Mouse (Mus musculus) small intestine, adult 2 months (tissue): ENCODE results near the gene Med20.

Source experiments
- CTCF ChIP-seq: fragments of 200-500 bp; IDR thresholded peaks from 2 replicates; pipeline ENCODE4 v1.5.1; 2012; ENCODE audit warnings: low read depth, mild to moderate bottlenecking, control low read depth, inconsistent platforms, low read length, moderate library complexity, mixed read lengths; ENCODE audit not compliant: insufficient replicate concordance, insufficient read length; ENCODE audit errors: extremely low read depth
- POLR2A ChIP-seq: fragments of 200-500 bp; IDR thresholded peaks from 2 replicates; pipeline ENCODE4 v1.6.1; 2012; ENCODE audit warnings: low read depth, mild to moderate bottlenecking, control low read depth, inconsistent platforms, low read length, moderate library complexity

DNA sequence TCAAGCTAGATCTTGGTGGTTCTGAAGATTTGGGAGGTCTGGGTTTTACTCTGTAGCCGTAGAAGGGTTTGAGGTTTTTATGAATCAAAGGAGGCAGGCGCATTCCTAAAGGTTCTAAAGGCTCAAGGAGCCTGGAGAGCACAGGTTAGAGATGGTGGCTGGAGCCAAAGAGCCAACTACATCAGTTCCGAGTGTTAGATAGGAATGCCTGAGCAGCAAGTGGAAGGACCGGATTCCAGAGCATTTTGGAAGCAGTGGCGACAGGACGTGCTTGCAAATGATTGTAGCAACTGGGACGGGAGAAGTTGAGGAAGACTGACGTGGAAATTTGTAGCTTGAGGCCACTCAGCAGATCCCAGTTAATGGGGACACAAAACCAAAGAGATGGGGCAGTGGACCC, 37.4 kb upstream of the Med20 start:
- TF ChIP-seq CTCF (no peak), POLR2A (no peak)
